Mouse (Mus musculus) CH12.LX (cell line): ENCODE measurements around the gene Dnaaf1. TPM values are rescaled to one million over a fixed set of nuclear protein-coding genes. Genes with fewer than 3 reads are reported as not detected.

Source experiments
- DNase-seq: peaks from one replicate; pipeline ENCODE4 v3.0.0-alpha.2; 2013; ENCODE audit errors: extremely low read depth
- H3K27ac ChIP-seq: 2 replicates; pipeline ENCODE4 v1.5.1; 2012; ENCODE audit warnings: low read depth, mild to moderate bottlenecking, control low read depth, moderate library complexity; ENCODE audit not compliant: insufficient read depth
- H3K27me3 ChIP-seq: replicated peaks from 2 replicates; pipeline ENCODE3; 2012; ENCODE audit warnings: inconsistent platforms
- H3K36me3 ChIP-seq, 2 experiments: replicated peaks in 1 of 2; 2 replicates each; pipeline versions ENCODE3 to v1.6.1; 2012; ENCODE audit warnings: inconsistent platforms in 1 of 2, low read length in 1 of 2, mild to moderate bottlenecking in 1 of 2, mixed read lengths in 1 of 2, moderate library complexity in 1 of 2; ENCODE audit not compliant: control insufficient read depth in 1 of 2, insufficient read depth in 1 of 2
- H3K4me1 ChIP-seq, 2 experiments: 2 replicates each; pipeline ENCODE4 v1.6.1; 2012; ENCODE audit warnings: inconsistent platforms in 1 of 2, moderate library complexity in 1 of 2; ENCODE audit not compliant: insufficient read depth in 2 of 2, control insufficient read depth in 1 of 2
- H3K4me2 ChIP-seq: 2 replicates; pipeline ENCODE4 v1.6.1; 2012; ENCODE audit warnings: low read depth, mild to moderate bottlenecking, control low read depth; ENCODE audit not compliant: poor library complexity, insufficient read depth, severe bottlenecking
- H3K4me3 ChIP-seq, 3 experiments: fragments of 150-350 bp in 1 of 3; sonication (generic) in 1 of 3; replicated peaks in 1 of 3; 2 replicates each; pipeline versions ENCODE3 to v1.5.1; 2011 to 2012; ENCODE audit warnings: low read depth in 2 of 3, low read length in 2 of 3, mild to moderate bottlenecking in 2 of 3, moderate library complexity in 2 of 3, control low read depth in 1 of 3, improper control_type of control experiment in 1 of 3, inconsistent platforms in 1 of 3, mixed read lengths in 1 of 3; ENCODE audit not compliant: poor library complexity in 1 of 3
- H3K79me2 ChIP-seq: replicated peaks from 2 replicates; pipeline ENCODE4 v1.6.1; 2012; ENCODE audit warnings: mild to moderate bottlenecking, moderate library complexity; ENCODE audit not compliant: control insufficient read depth, poor library complexity, insufficient read depth, severe bottlenecking; ENCODE audit errors: extremely low read depth
- H3K9ac ChIP-seq: 2 replicates; pipeline ENCODE4 v1.6.1; 2012; ENCODE audit warnings: low read depth, mild to moderate bottlenecking, control low read depth, moderate library complexity; ENCODE audit not compliant: insufficient read depth
- H3K9me3 ChIP-seq: replicated peaks from 2 replicates; pipeline ENCODE3; 2012; ENCODE audit warnings: low read length, inconsistent platforms, mixed read lengths
- BHLHE40 ChIP-seq: IDR thresholded peaks from 2 replicates; pipeline ENCODE4 v1.6.1; 2011; ENCODE audit warnings: mild to moderate bottlenecking, low read depth, low read length, improper control_type of control experiment
- CHD1 ChIP-seq: IDR thresholded peaks from 2 replicates; pipeline ENCODE4 v1.6.1; 2012; ENCODE audit warnings: low read depth, low read length, improper control_type of control experiment, inconsistent platforms
- CHD2 ChIP-seq: IDR thresholded peaks from 2 replicates; pipeline ENCODE4 v1.6.1; 2011; ENCODE audit warnings: low read length, improper control_type of control experiment
- CTCF ChIP-seq, 2 experiments: IDR thresholded peaks in 1 of 2; conservative IDR thresholded peaks in 1 of 2; 2 replicates each; pipeline ENCODE4 v1.5.1; 2011 to 2012; ENCODE audit warnings: low read depth in 2 of 2, low read length in 2 of 2, improper control_type of control experiment in 1 of 2, inconsistent platforms in 1 of 2, mild to moderate bottlenecking in 1 of 2, moderate library complexity in 1 of 2
- E2F4 ChIP-seq: IDR thresholded peaks from 2 replicates; pipeline ENCODE4 v1.6.1; 2011; ENCODE audit warnings: low read depth, low read length, improper control_type of control experiment; ENCODE audit not compliant: insufficient replicate concordance
- ELF1 ChIP-seq: IDR thresholded peaks from 2 replicates; pipeline ENCODE4 v1.6.1; 2014; ENCODE audit warnings: low read depth, mild to moderate bottlenecking, inconsistent platforms, low read length, improper control_type of control experiment
- EP300 ChIP-seq: IDR thresholded peaks from 2 replicates; pipeline ENCODE4 v1.6.1; 2011; ENCODE audit warnings: low read length, improper control_type of control experiment
- ETS1 ChIP-seq: conservative IDR thresholded peaks from 2 replicates; pipeline ENCODE4 v1.6.1; 2012; ENCODE audit warnings: low read depth, mild to moderate bottlenecking, inconsistent platforms, low read length, improper control_type of control experiment, moderate library complexity
- GABPA ChIP-seq: IDR thresholded peaks from 2 replicates; pipeline ENCODE4 v1.6.1; 2012; ENCODE audit warnings: low read depth, low read length, improper control_type of control experiment, inconsistent platforms; ENCODE audit not compliant: insufficient replicate concordance
- HCFC1 ChIP-seq: IDR thresholded peaks from 2 replicates; pipeline ENCODE4 v1.6.1; 2012; ENCODE audit warnings: low read depth, mild to moderate bottlenecking, inconsistent platforms, low read length, improper control_type of control experiment
- IRF4 ChIP-seq: IDR thresholded peaks from 2 replicates; pipeline ENCODE4 v1.6.1; 2014; ENCODE audit warnings: low read depth, mild to moderate bottlenecking, inconsistent platforms, low read length, improper control_type of control experiment
- JUN ChIP-seq: IDR thresholded peaks from 2 replicates; pipeline ENCODE4 v1.6.1; 2011; ENCODE audit warnings: low read depth, mild to moderate bottlenecking, low read length, improper control_type of control experiment, moderate library complexity; ENCODE audit not compliant: insufficient read depth
- JUND ChIP-seq: conservative IDR thresholded peaks from 2 replicates; pipeline ENCODE4 v1.6.1; 2011; ENCODE audit warnings: low read depth, low read length, improper control_type of control experiment
- KAT2A ChIP-seq: IDR thresholded peaks from 2 replicates; pipeline ENCODE4 v1.6.1; 2012; ENCODE audit warnings: low read length, improper control_type of control experiment, inconsistent platforms; ENCODE audit not compliant: insufficient replicate concordance
- MAFK ChIP-seq: IDR thresholded peaks from 2 replicates; pipeline ENCODE4 v1.6.1; 2011; ENCODE audit warnings: low read length, improper control_type of control experiment; ENCODE audit not compliant: insufficient replicate concordance
- MAZ ChIP-seq: IDR thresholded peaks from 2 replicates; pipeline ENCODE4 v1.6.1; 2012; ENCODE audit warnings: low read depth, mild to moderate bottlenecking, inconsistent platforms, low read length, improper control_type of control experiment, moderate library complexity
- MEF2A ChIP-seq: IDR thresholded peaks from 2 replicates; pipeline ENCODE4 v1.6.1; 2014; ENCODE audit warnings: low read depth, mild to moderate bottlenecking, inconsistent platforms, low read length, improper control_type of control experiment, borderline replicate concordance
- MXI1 ChIP-seq: IDR thresholded peaks from 2 replicates; pipeline ENCODE4 v1.6.1; 2011; ENCODE audit warnings: mild to moderate bottlenecking, low read depth, low read length, improper control_type of control experiment
- MYC ChIP-seq: IDR thresholded peaks from 2 replicates; pipeline ENCODE4 v1.6.1; 2011; ENCODE audit warnings: low read depth, mild to moderate bottlenecking, improper control_type of control experiment, low read length
- NELFE ChIP-seq: IDR thresholded peaks from 2 replicates; pipeline ENCODE4 v1.6.1; 2011; ENCODE audit warnings: low read depth, low read length, improper control_type of control experiment
- NRF1 ChIP-seq: IDR thresholded peaks from 2 replicates; pipeline ENCODE4 v1.6.1; 2014; ENCODE audit warnings: low read depth, mild to moderate bottlenecking, inconsistent platforms, low read length, improper control_type of control experiment, moderate library complexity
- PAX5 ChIP-seq: IDR thresholded peaks from 2 replicates; pipeline ENCODE4 v1.6.1; 2012; ENCODE audit warnings: low read length, inconsistent platforms, mixed read lengths
- POLR2A ChIP-seq: IDR thresholded peaks from 2 replicates; pipeline ENCODE4 v1.6.1; 2011; ENCODE audit warnings: low read depth, mild to moderate bottlenecking, improper control_type of control experiment, low read length
- POLR2AphosphoS2 ChIP-seq: IDR thresholded peaks from 2 replicates; pipeline ENCODE4 v1.6.1; 2011; ENCODE audit warnings: low read depth, low read length, improper control_type of control experiment
- RAD21 ChIP-seq: IDR thresholded peaks from 2 replicates; pipeline ENCODE4 v1.6.1; 2011; ENCODE audit warnings: low read depth, mild to moderate bottlenecking, low read length, improper control_type of control experiment, moderate library complexity
- RCOR1 ChIP-seq: conservative IDR thresholded peaks from 2 replicates; pipeline ENCODE4 v1.6.1; 2012; ENCODE audit warnings: low read depth, mild to moderate bottlenecking, inconsistent platforms, low read length, improper control_type of control experiment
- SIN3A ChIP-seq: IDR thresholded peaks from 2 replicates; pipeline ENCODE4 v1.6.1; 2012; ENCODE audit warnings: low read length, improper control_type of control experiment, inconsistent platforms
- SMC3 ChIP-seq: IDR thresholded peaks from 2 replicates; pipeline ENCODE4 v1.6.1; 2011; ENCODE audit warnings: low read depth, low read length, improper control_type of control experiment
- TBP ChIP-seq: conservative IDR thresholded peaks from 2 replicates; pipeline ENCODE4 v1.6.1; 2011; ENCODE audit warnings: low read depth, low read length, improper control_type of control experiment
- TCF12 ChIP-seq: IDR thresholded peaks from 2 replicates; pipeline ENCODE4 v1.6.1; 2014; ENCODE audit warnings: low read depth, mild to moderate bottlenecking, inconsistent platforms, low read length, improper control_type of control experiment
- UBTF ChIP-seq: IDR thresholded peaks from 2 replicates; pipeline ENCODE4 v1.6.1; 2012; ENCODE audit warnings: low read depth, mild to moderate bottlenecking, inconsistent platforms, low read length, improper control_type of control experiment, moderate library complexity
- USF1 ChIP-seq: IDR thresholded peaks from 2 replicates; pipeline ENCODE4 v1.6.1; 2014; ENCODE audit warnings: low read depth, mild to moderate bottlenecking, inconsistent platforms, low read length, improper control_type of control experiment
- USF2 ChIP-seq: conservative IDR thresholded peaks from 2 replicates; pipeline ENCODE4 v1.6.1; 2011; ENCODE audit warnings: low read depth, low read length, improper control_type of control experiment
- ZC3H11A ChIP-seq: IDR thresholded peaks from 2 replicates; pipeline ENCODE4 v1.6.1; 2012; ENCODE audit warnings: low read depth, mild to moderate bottlenecking, inconsistent platforms, low read length, improper control_type of control experiment
- ZKSCAN1 ChIP-seq: IDR thresholded peaks from 2 replicates; pipeline ENCODE4 v1.6.1; 2012; ENCODE audit warnings: low read depth, inconsistent platforms, low read length, improper control_type of control experiment, borderline replicate concordance
- ZMIZ1 ChIP-seq: IDR thresholded peaks from 2 replicates; pipeline ENCODE4 v1.6.1; 2012; ENCODE audit warnings: low read depth, mild to moderate bottlenecking, inconsistent platforms, low read length, improper control_type of control experiment
- ZNF384 ChIP-seq: IDR thresholded peaks from 2 replicates; pipeline ENCODE4 v1.6.1; 2012; ENCODE audit warnings: low read depth, low read length, improper control_type of control experiment, inconsistent platforms
- dilution Hi-C: fragments of 300-500 bp; cut with MboI; formaldehyde crosslinking; loops from 2 replicates; pipeline ENCODE4 v1.14.3; 2020; ENCODE audit warnings: low sequenced_read_pairs; ENCODE audit not compliant: extremely low pct_unique_long_range_greater_than_20kb, extremely low pct_ligation_motif_present
- in situ Hi-C: fragments of 300-500 bp; cut with MboI; formaldehyde crosslinking; loops from 3 replicates; pipeline ENCODE4 v1.14.3; 2019; ENCODE audit warnings: low sequenced_read_pairs, low pct_ligation_motif_present, low pct_unique_long_range_greater_than_20kb, mixed read lengths
- polyA plus RNA-seq: library from polyadenylated mRNA; unstranded; fragments of >175 nt; gene quantifications from 2 replicates; pipeline ENCODE4 v1.2.1, GENCODE M21; 2012; ENCODE audit warnings: low read depth; ENCODE audit not compliant: insufficient read length
- total RNA-seq, 2 experiments: library from RNA; depleted of rRNA; stranded (reverse); fragments of 300-350 nt in 1 of 2; fragments of >200 nt in 1 of 2; gene quantifications; 2 replicates each; pipeline ENCODE4 v1.2.3; 2012 to 2014

Gene Dnaaf1
- total RNA-seq (2012; rRNA removed) = 0.25 TPM in 2 replicates
- not detected in 2 replicates for total RNA-seq (2014; rRNA removed)
- not detected in 2 replicates for polyA plus RNA-seq

- Histone ChIP-seq H3K4me1 (peaks cover 3 to 17% of the 10 kb centered on the region in 2 experiments; a peak in 3 of 4 replicates), H3K9me3 (no peaks in the 10 kb centered on the region), H3K4me2 (peak within 1 kb of the TSS; percentile 73), H3K27ac (no peak within 1 kb of the TSS), H3K79me2 (no peaks in the 10 kb centered on the region), H3K27me3 (peaks cover 55% of the 10 kb centered on the region), H3K36me3 (peaks cover 0 to 2% of the 10 kb centered on the region in 2 experiments), H3K9ac (peak within 1 kb of the TSS; percentile 36), H3K4me3 (peak within 1 kb of the TSS; percentile 54 to 69 (median 66))
- in situ Hi-C loops = no loop called here
- peak; percentile 83 for DNase-seq
- dilution Hi-C loops = no loop called here
- TF ChIP-seq HCFC1 (peak; percentile 43), UBTF (no peak), MAFK (no peak), CTCF (conservative IDR thresholded peaks at IDR 0.05 in 1 of 2, IDR thresholded peaks at IDR 0.05 in 1 of 2; ENCODE audit: low read depth in 2 of 2, low read length in 2 of 2) (no peak), MYC (no peak), IRF4 (peak; percentile 62; the same call in 1 of the 2 replicates), RAD21 (no peak), CHD1 (no peak), ZC3H11A (no peak), TBP (no peak), ZMIZ1 (peak; percentile 55; the same call in 1 of the 2 replicates), SIN3A (peak; percentile 69; the same call in 1 of the 2 replicates), USF2 (peak; percentile 62; the same call in 1 of the 2 replicates), E2F4 (no peak), USF1 (peak; percentile 92), ETS1 (0 out of 2 replicates have a peak, but pooled peaks have one; percentile 16), POLR2A (peak; percentile 64; the same call in 1 of the 2 replicates), GABPA (no peak), CHD2 (no peak), EP300 (no peak), TCF12 (peak; percentile 57; the same call in 1 of the 2 replicates), ZNF384 (no peak), MXI1 (peak; percentile 96), JUND (no peak), KAT2A (0 out of 2 replicates have a peak, but pooled peaks have one; percentile 23), PAX5 (no peak), MAZ (peak; percentile 67; the same call in 1 of the 2 replicates), ZKSCAN1 (no peak), NRF1 (peak; percentile 94), POLR2AphosphoS2 (no peak), RCOR1 (0 out of 2 replicates have a peak, but pooled peaks have one; percentile 23), JUN (no peak), BHLHE40 (peak; percentile 97), MEF2A (no peak), NELFE (peak; percentile 73), ELF1 (peak; percentile 57; the same call in 1 of the 2 replicates), SMC3 (no peak)
Measured at GRCm38 (mm10) chr8:119574437-119575365, at the start of gene Dnaaf1, which contains the start of gene Hsdl1. Gene Dnaaf1, plus strand, starts transcription at chr8:119575235. Gene Hsdl1, minus strand, starts transcription at chr8:119575183.
